In the genomic region with DNA sequence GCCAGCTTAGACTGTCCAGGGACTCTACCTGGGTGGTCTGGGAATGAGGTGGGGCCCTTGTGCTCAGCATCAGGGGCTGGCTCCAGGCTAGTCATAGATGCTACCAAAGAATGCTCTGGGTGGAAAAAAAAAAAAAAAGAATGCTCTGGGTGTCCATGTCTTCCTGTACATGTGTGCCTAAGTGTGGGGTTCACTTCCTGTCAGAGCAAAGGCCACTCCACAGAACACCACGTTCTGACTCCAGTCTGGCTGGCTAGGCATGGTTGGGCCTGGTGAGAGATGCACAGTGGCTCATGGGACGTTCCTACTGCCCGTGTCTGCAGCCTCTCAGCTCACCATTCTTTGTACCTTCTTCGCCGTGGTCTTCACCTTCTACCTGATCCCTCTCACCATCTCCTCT, we compare ENCODE assay signal across 14 mouse cellular contexts. TPM values are rescaled to one million over a fixed set of nuclear protein-coding genes. Genes with fewer than 3 reads are reported as not detected.
A peak's percentile ranks its signal among the peaks of the same experiment; 100 is the strongest.
DNase-seq lines count a peak whose midpoint lies in the region; ATAC-seq and TF ChIP-seq lines count a peak whose summit lies in the region.
"Had no signal": no experiment of that assay in that cellular context is flagged by ENCODE, and none has a peak within 500 bp of the region (broad histone marks: within the 10 kb centered on the region; RNA-seq: fewer than 3 reads in every experiment).

No protein-coding gene starts in this region.

- intact Hi-C loops in left cerebral cortex, adult 2 months (cut with DNase I): no loop called here

- peak overlapping the region; percentile 54 for H3K27ac ChIP-seq in spleen, adult 2 months (ENCODE audit: insufficient read depth, low read length)
- peak overlapping the region; percentile 75 for H3K27ac ChIP-seq in forebrain, embryonic 13.5 days
- peak overlapping the region; percentile 52; the same call in 1 of the 2 replicates for H3K27ac ChIP-seq in hindbrain, embryonic 14.5 days
- H3K27ac ChIP-seq in olfactory bulb, adult 2 months (ENCODE audit: insufficient read depth, low read depth, low read length): peak overlapping the region; percentile 17
- no peak overlapping the region for H3K27ac ChIP-seq in left cerebral cortex, adult 2 months
- H3K27ac ChIP-seq: limb, embryonic 15.5 days; lung, embryonic 15.5 days had no signal

- no peak overlapping the region; the same call in 1 of the 2 replicates for H3K4me3 ChIP-seq in spleen, adult 2 months (ENCODE audit: extremely low read depth, insufficient read depth, insufficient read length)
- no peak overlapping the region for H3K4me3 ChIP-seq in forebrain, embryonic 13.5 days
- no peak overlapping the region for H3K4me3 ChIP-seq in hindbrain, embryonic 14.5 days (replicated peaks; ENCODE audit: low read length)
- no peak overlapping the region for H3K4me3 ChIP-seq in olfactory bulb, adult 2 months (ENCODE audit: insufficient read depth, low read depth, low read length)
- H3K4me3 ChIP-seq in left cerebral cortex, adult 2 months: no peak overlapping the region
- H3K4me3 ChIP-seq: limb, embryonic 15.5 days; lung, embryonic 15.5 days had no signal

- no peaks in the 10 kb centered on the region for H3K9me3 ChIP-seq in forebrain, embryonic 13.5 days (replicated peaks)
- no peaks in the 10 kb centered on the region for H3K9me3 ChIP-seq in hindbrain, embryonic 14.5 days (ENCODE audit: control insufficient read depth, low read length)
- H3K9me3 ChIP-seq: limb, embryonic 15.5 days; lung, embryonic 15.5 days had no signal

- H3K4me1 ChIP-seq in spleen, adult 2 months (ENCODE audit: control insufficient read depth, insufficient read depth, insufficient read length): peaks cover 7% of the 10 kb centered on the region; the same call in 1 of the 2 replicates
- peaks cover 25% of the 10 kb centered on the region for H3K4me1 ChIP-seq in forebrain, embryonic 13.5 days
- H3K4me1 ChIP-seq in hindbrain, embryonic 14.5 days (replicated peaks; ENCODE audit: control insufficient read depth, insufficient read depth, low read length): peaks cover 5% of the 10 kb centered on the region; the same call in 1 of the 2 replicates
- peaks cover 46% of the 10 kb centered on the region for H3K4me1 ChIP-seq in olfactory bulb, adult 2 months (ENCODE audit: control insufficient read depth, insufficient read depth, low read length)
- H3K4me1 ChIP-seq: lung, embryonic 15.5 days had no signal

- H3K36me3 ChIP-seq in spleen, adult 2 months (ENCODE audit: control insufficient read depth, insufficient read depth, low read length): no peaks in the 10 kb centered on the region
- peaks cover 5% of the 10 kb centered on the region; the same call in 1 of the 2 replicates for H3K36me3 ChIP-seq in forebrain, embryonic 13.5 days (ENCODE audit: poor library complexity, severe bottlenecking)
- 0 out of 2 replicates have a peak, but pooled peaks cover 6% of the 10 kb centered on the region for H3K36me3 ChIP-seq in hindbrain, embryonic 14.5 days (replicated peaks; ENCODE audit: control insufficient read depth, insufficient read depth)
- H3K36me3 ChIP-seq: limb, embryonic 15.5 days had no signal

- 32% methylated on average over 5 of the region's 5 CpGs for WGBS in spleen, adult 2 months
- WGBS in forebrain, embryonic 13.5 days: 80% methylated on average over 5 of the region's 5 CpGs
- 81% methylated on average over 5 of the region's 5 CpGs for WGBS in hindbrain, embryonic 14.5 days
- WGBS in olfactory bulb, adult 2 months: 77% methylated on average over 5 of the region's 5 CpGs

- no peak for TF ChIP-seq POLR2A in spleen, adult 2 months (IDR thresholded peaks at IDR 0.05; ENCODE audit: low read depth, low read length)
- no peak for TF ChIP-seq POLR2A in olfactory bulb, adult 2 months (IDR thresholded peaks at IDR 0.05; ENCODE audit: insufficient read depth, low read depth, low read length)

- no peak for DNase-seq in spleen, adult 2 months (ENCODE audit: low read depth in 1 of 2, low spot score in 2 of 2)
- DNase-seq in spleen, postnatal 14 days (ENCODE audit: low spot score in 2 of 2): no peak
- no peak for DNase-seq in hindbrain, embryonic 14.5 days (ENCODE audit: low spot score)
- no peak for DNase-seq in right cerebral cortex, adult 18-20 months
- no peak for DNase-seq in left cerebral cortex, adult 2 months (ENCODE audit: extremely low spot score in 1 of 2, low spot score in 2 of 2)
- DNase-seq: cerebellum, adult 11-12 months; heart, adult 11 months; heart, postnatal 10 days; kidney, adult 8-10 months; right cerebral cortex, postnatal 14 days had no signal

- H3K9ac ChIP-seq in forebrain, embryonic 13.5 days: no peak overlapping the region
- H3K9ac ChIP-seq in hindbrain, embryonic 14.5 days: no peak overlapping the region
- H3K9ac ChIP-seq: limb, embryonic 15.5 days; lung, embryonic 15.5 days had no signal

- no peak for TF ChIP-seq CTCF in spleen, adult 2 months (IDR thresholded peaks at IDR 0.05; ENCODE audit: extremely low read depth, insufficient read depth, insufficient read length, insufficient replicate concordance)
- TF ChIP-seq CTCF in olfactory bulb, adult 2 months (IDR thresholded peaks at IDR 0.05; ENCODE audit: insufficient read depth, low read depth, low read length): no peak
- TF ChIP-seq CTCF in left cerebral cortex, adult 2 months (IDR thresholded peaks at IDR 0.05): no peak

- H3K27me3 ChIP-seq in spleen, adult 2 months (ENCODE audit: control insufficient read depth, insufficient read depth, low read length): no peaks in the 10 kb centered on the region
- H3K27me3 ChIP-seq in forebrain, embryonic 13.5 days: no peaks in the 10 kb centered on the region
- H3K27me3 ChIP-seq in hindbrain, embryonic 14.5 days (ENCODE audit: control insufficient read depth, insufficient read depth, low read length): no peaks in the 10 kb centered on the region
- H3K27me3 ChIP-seq: limb, embryonic 15.5 days; lung, embryonic 15.5 days had no signal

- no peak overlapping the region for H3K4me2 ChIP-seq in forebrain, embryonic 13.5 days
- H3K4me2 ChIP-seq in hindbrain, embryonic 14.5 days (replicated peaks): no peak overlapping the region
- H3K4me2 ChIP-seq: limb, embryonic 15.5 days; lung, embryonic 15.5 days had no signal

- ATAC-seq in forebrain, embryonic 13.5 days: no peak
- ATAC-seq in hindbrain, embryonic 14.5 days (ENCODE audit: low FRiP score): no peak

RNA-seq across cellular contexts. Expression of a gene that starts 17.2 kb away (rescaled TPM):
- polyA plus RNA-seq in spleen, adult 2 months (2012; rRNA removed): 1.3 and 2.6 TPM in 2 replicates
- 2.3 and 2.5 TPM in 2 replicates for polyA plus RNA-seq in forebrain, embryonic 13.5 days (2015; fragmentation: Nextera tagmentation; extraction: Ambion mirVana)
- 4.1 and 4.7 TPM in 2 replicates for polyA plus RNA-seq in hindbrain, embryonic 14.5 days (2014; fragmentation: Nextera tagmentation; extraction: Ambion mirVana)
- polyA plus RNA-seq in olfactory bulb, adult 2 months (2012; ENCODE audit: insufficient read depth, insufficient read length, low replicate concordance, missing spikeins): not detected in 2 replicates
- 1 to 10 TPM; 2.3 to 2.7 TPM for total RNA-seq in left cerebral cortex, adult 2 months (2021)

RNA-seq across cellular contexts. Expression of a gene that starts 34.9 kb away (rescaled TPM):
- 324 and 363 TPM in 2 replicates for polyA plus RNA-seq in spleen, adult 2 months (2012; rRNA removed)
- 638 and 696 TPM in 2 replicates for polyA plus RNA-seq in forebrain, embryonic 13.5 days (2015; fragmentation: Nextera tagmentation; extraction: Ambion mirVana)
- polyA plus RNA-seq in hindbrain, embryonic 14.5 days (2014; fragmentation: Nextera tagmentation; extraction: Ambion mirVana): 445 and 515 TPM in 2 replicates
- polyA plus RNA-seq in olfactory bulb, adult 2 months (2012; ENCODE audit: insufficient read depth, insufficient read length, low replicate concordance, missing spikeins): 980 TPM in 1 of 2 replicates, not detected in the other
- 100 to 1,000 TPM; 223 to 241 TPM for total RNA-seq in left cerebral cortex, adult 2 months (2021)
